Mouse (Mus musculus): Measurements from ENCODE around the gene Wdr45. TPM values are rescaled to one million over a fixed set of nuclear protein-coding genes. Genes with fewer than 3 reads are reported as not detected.
"Not testable (repeated sequence)": the region's sequence is repeated elsewhere in the genome, so short reads cannot be mapped to it uniquely, and the experiment has no call there.

Gene Wdr45
- 8.7 and 24.6 TPM in 2 replicates for polyA plus RNA-seq (2012; ENCODE audit: insufficient read depth, low replicate concordance)

DNA sequence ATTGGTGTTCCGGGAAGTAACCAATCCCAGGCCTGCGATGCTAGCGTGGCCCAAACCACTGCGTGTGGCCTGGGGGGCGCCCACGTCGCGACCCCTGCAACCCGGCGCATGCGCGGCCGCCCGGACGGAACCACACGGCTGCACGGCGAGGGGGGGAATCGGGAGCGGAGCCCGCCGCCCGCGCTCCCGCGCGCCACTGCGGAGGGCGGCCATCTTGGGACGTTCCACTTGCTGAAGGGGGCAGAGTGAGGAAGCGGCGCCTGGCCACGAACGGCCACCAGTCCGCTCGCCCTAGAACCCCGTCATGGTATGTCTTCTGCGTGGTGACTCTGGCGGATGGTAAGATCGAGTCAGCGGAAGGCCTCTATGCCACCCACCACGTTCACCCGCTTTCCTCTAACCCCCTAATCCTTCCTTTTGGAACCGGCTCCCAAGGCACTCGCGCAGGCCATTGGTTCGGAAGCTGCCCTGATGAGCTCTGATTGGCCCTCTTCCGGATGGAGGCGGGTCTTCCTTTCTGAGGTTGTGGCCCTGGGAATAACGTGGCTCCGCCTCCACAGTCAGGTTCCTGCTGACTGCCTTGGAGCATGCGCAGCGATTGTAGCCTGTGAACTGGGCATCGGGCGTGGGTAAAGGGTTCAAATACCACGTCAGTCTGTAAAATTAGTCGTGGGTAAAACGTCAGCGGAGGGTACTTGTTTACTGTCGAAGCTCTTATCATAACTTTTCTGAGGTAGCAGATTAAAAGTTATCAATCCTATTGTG is at the start of gene Wdr45:
Gene Wdr45 (plus strand): TSS at position 199 of the 765 bp plus-strand sequence.
- H3K9me3 ChIP-seq; H3K36me3 ChIP-seq (replicated peaks; ENCODE audit: low read length); H3K27me3 ChIP-seq (replicated peaks); H3K4me1 ChIP-seq: not testable (repeated sequence)
- peak within 1 kb of the TSS; percentile 90 for H3K4me3 ChIP-seq (replicated peaks)

DNA sequence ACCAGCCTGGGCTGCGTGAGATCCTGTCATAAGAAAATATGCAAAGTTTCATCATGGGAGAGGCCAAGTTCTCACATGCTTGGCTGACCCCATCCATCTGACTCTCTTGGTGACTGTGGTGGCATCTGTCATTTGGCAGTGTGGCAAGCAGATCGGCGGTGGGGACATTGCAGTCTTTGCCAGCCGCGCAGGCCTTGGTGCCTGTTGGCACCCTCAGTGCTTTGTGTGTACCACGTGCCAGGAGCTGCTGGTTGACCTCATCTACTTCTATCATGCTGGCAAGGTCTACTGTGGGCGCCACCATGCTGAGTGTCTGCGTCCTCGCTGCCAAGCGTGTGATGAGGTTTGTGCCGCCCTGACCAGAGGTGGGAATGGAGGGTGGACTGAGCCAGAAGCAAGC is 49.3 kb upstream of the Wdr45 start:
- TF ChIP-seq FLI1 (IDR thresholded peaks at IDR 0.05; ENCODE audit: low read length) (no peak), GATA1 (IDR thresholded peaks at IDR 0.05; ENCODE audit: borderline replicate concordance, low read length) (no peak)
- Histone ChIP-seq H3K27me3 (replicated peaks) (peaks cover 17% of the 10 kb centered on the region), H3K9me3 (no peaks in the 10 kb centered on the region), H3K4me1 (peaks cover 5% of the 10 kb centered on the region), H3K36me3 (replicated peaks; ENCODE audit: low read length) (no peaks in the 10 kb centered on the region), H3K4me3 (replicated peaks) (no peak overlapping the region)

GRCm38 (mm10) chrX:7665739-7666502 is 48.2 kb upstream of the Wdr45 start:
- Histone ChIP-seq H3K36me3 (replicated peaks; ENCODE audit: low read length) (no peaks in the 10 kb centered on the region), H3K9me3 (no peaks in the 10 kb centered on the region; the same call in 1 of the 2 replicates), H3K27me3 (replicated peaks) (peaks cover 21% of the 10 kb centered on the region), H3K4me1 (peaks cover 12% of the 10 kb centered on the region), H3K4me3 (replicated peaks) (no peak overlapping the region)
- TF ChIP-seq FLI1 (IDR thresholded peaks at IDR 0.05; ENCODE audit: low read length) (no peak), GATA1 (IDR thresholded peaks at IDR 0.05; ENCODE audit: borderline replicate concordance, low read length) (no peak)

DNA sequence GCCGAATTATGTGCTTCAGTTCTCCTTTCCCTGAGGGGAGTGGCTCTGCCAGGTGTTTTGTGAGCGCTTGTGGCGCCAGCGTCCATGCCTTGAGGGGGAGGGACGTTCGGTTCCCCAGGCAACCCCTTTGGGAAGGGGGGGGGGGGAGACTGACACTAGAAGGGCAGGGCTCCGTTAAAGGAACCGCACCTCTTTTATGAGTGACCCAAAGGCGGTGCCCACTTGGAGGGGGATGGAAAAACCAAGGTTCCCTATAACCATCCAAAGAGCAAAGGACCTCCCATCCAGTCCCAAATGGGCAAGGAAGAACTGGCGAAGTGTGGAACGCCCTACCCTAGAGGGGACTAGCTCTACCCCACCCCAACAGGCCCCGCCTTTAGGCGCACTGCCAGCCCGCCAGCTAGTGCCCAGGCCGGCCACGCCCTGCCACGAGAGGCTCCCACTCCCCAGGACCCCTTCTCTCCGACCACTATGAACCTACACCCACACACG is 43.7 kb upstream of the Wdr45 start:
- H3K4me3 ChIP-seq (replicated peaks): peak overlapping the region; percentile 90
- H3K4me1 ChIP-seq: peaks cover 34% of the 10 kb centered on the region
- H3K36me3 ChIP-seq (replicated peaks; ENCODE audit: low read length): no peaks in the 10 kb centered on the region
- peaks cover 28% of the 10 kb centered on the region for H3K27me3 ChIP-seq (replicated peaks)
- TF ChIP-seq GATA1 (IDR thresholded peaks at IDR 0.05; ENCODE audit: borderline replicate concordance, low read length) (no peak), FLI1 (IDR thresholded peaks at IDR 0.05; ENCODE audit: low read length) (no peak)
- no peaks in the 10 kb centered on the region; the same call in 1 of the 2 replicates for H3K9me3 ChIP-seq

DNA sequence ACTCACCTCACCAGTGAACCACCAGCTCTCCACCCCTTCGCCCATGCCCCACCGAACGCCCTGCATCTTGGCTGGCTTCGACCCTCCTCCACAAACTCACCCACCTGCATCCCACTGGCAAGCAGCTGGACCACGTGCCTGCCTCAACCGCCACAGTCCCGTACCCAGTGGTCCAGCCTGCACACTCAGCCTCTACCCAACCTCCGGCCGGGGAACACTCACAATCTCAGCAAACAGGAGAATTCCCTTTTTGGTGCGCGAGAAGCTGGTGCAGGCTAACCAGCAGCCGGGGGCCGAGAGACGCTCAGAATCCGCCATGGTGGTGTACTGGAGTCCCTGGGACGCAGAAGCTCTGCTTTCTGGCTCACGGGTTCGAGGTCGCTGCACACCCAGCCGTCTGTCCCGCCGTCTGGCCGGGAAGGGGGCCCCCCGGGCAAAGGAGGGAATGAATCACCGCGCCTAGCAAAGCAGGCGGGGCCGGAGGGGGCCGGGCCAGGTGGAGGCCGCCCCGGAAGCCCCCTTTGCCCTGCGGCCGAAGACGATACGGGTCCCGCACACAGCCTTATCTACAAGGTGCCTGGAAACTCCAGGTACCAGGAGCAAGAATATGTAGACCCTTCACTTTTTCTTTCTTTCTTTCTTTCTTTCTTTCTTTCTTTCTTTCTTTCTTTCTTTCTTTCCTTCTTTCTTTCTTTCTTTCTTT is 43.1 kb upstream of the Wdr45 start, which contains the start of gene Plp2:
Gene Plp2 (minus strand): TSS at position 470 of the 703 bp plus-strand sequence.
- H3K27me3 ChIP-seq (replicated peaks): peaks cover 34% of the 10 kb centered on the region
- H3K9me3 ChIP-seq: no peaks in the 10 kb centered on the region; the same call in 1 of the 2 replicates
- TF ChIP-seq GATA1 (IDR thresholded peaks at IDR 0.05; ENCODE audit: borderline replicate concordance, low read length): no peak
- TF ChIP-seq FLI1 (IDR thresholded peaks at IDR 0.05; ENCODE audit: low read length): no peak
- peaks cover 34% of the 10 kb centered on the region for H3K4me1 ChIP-seq
- peak within 1 kb of the TSS; percentile 90 for H3K4me3 ChIP-seq (replicated peaks)
- no peaks in the 10 kb centered on the region for H3K36me3 ChIP-seq (replicated peaks; ENCODE audit: low read length)

GRCm38 (mm10) chrX:7672739-7673138 is 41.4 kb upstream of the Wdr45 start:
- Histone ChIP-seq H3K36me3 (replicated peaks; ENCODE audit: low read length) (no peaks in the 10 kb centered on the region), H3K4me3 (replicated peaks) (no peak overlapping the region), H3K9me3 (no peaks in the 10 kb centered on the region; the same call in 1 of the 2 replicates), H3K27me3 (replicated peaks) (peaks cover 34% of the 10 kb centered on the region), H3K4me1 (peaks cover 34% of the 10 kb centered on the region)
- TF ChIP-seq FLI1 (IDR thresholded peaks at IDR 0.05; ENCODE audit: low read length): no peak
- no peak for TF ChIP-seq GATA1 (IDR thresholded peaks at IDR 0.05; ENCODE audit: borderline replicate concordance, low read length)

GRCm38 (mm10) chrX:7673578-7674281 is 40.4 kb upstream of the Wdr45 start:
- Histone ChIP-seq H3K9me3 (no peaks in the 10 kb centered on the region; the same call in 1 of the 2 replicates), H3K27me3 (replicated peaks) (peaks cover 34% of the 10 kb centered on the region), H3K36me3 (replicated peaks; ENCODE audit: low read length) (no peaks in the 10 kb centered on the region), H3K4me3 (replicated peaks) (peak overlapping the region; percentile 85), H3K4me1 (peaks cover 34% of the 10 kb centered on the region)
- TF ChIP-seq FLI1 (IDR thresholded peaks at IDR 0.05; ENCODE audit: low read length) (no peak), GATA1 (IDR thresholded peaks at IDR 0.05; ENCODE audit: borderline replicate concordance, low read length) (no peak)

DNA sequence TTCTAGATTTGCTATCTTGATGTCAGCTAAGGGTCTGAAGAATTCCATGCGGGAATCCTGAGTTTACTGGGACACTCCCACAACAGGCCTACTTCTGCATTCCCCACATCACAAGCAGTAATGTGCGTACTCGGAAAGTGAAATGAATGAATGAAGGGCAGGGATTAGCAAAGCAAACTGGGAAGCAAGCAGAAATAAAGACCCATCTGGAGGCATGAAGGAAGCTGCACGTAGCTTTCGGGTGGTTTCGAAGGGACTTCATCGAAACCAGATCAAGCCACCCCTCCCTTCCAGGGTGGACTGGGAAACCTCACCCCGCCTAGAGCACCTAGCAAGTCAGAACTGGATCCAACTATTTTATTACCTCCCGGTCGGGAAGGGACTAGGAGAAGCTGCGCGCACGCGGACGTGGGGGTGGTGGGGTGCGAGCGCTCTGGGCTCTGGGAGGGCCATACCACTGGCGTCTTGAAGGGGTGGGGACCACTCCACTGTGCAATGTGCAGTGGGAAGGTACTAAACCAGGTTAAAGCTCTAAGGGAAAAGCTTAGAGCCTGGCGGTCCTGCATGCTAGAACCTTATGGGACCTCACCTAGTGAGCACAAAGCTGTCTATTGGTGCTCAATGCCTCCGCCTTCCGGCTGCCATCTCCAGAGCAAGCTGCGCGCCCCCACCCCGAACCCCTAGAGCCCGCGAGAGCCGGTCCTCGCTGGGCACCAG is 39.7 kb upstream of the Wdr45 start:
- TF ChIP-seq GATA1 (IDR thresholded peaks at IDR 0.05; ENCODE audit: borderline replicate concordance, low read length) (no peak), FLI1 (IDR thresholded peaks at IDR 0.05; ENCODE audit: low read length) (no peak)
- no peaks in the 10 kb centered on the region for H3K36me3 ChIP-seq (replicated peaks; ENCODE audit: low read length)
- H3K4me1 ChIP-seq: peaks cover 35% of the 10 kb centered on the region
- no peaks in the 10 kb centered on the region; the same call in 1 of the 2 replicates for H3K9me3 ChIP-seq
- peak overlapping the region; percentile 85 for H3K4me3 ChIP-seq (replicated peaks)
- peaks cover 32% of the 10 kb centered on the region for H3K27me3 ChIP-seq (replicated peaks)
